Mouse (Mus musculus): ENCODE measurements at regions not wholly inside any gene's neighbourhood (a gene's known extent, or its start where the extent isn't known, plus 50 kb on each side); places are given as distances from the start of the nearest gene placed in this dataset.

DNA sequence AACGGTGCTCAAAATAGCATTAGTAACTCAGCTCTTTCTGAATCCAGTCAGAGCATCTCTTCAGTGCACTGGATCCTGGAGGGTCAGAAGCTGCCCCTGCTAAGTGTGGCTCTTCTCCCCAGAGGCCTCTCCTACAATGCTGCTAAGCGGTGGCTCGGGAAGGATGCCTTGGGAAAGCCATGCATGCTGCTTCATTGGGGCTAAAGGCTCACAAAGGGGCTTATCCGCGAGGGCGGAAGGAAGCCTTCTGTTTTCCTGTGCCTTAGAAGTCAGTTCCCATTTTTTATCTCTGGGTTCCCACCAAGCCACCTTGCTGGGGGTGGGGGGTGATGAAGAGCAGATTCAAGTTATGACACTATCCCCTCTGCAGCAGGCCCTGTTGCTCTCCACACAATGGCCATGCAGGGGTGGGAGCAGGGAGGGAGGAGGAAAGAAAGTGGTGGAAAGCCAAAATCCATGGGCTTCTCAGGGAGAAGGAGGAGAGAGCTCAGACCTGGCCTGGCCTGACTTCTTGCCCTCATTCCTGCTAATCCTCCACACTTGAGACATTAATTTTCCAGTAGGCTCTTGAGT, 63.5 kb upstream of the Irx6 start:
- no peak for TF ChIP-seq POLR2A (IDR thresholded peaks at IDR 0.05; ENCODE audit: borderline replicate concordance, insufficient read depth, low read length)
- no peak for TF ChIP-seq CTCF (IDR thresholded peaks at IDR 0.05; ENCODE audit: borderline replicate concordance, insufficient read depth, low read depth, low read length)
